Mouse (Mus musculus): ENCODE results near the gene Smpd4. TPM values are rescaled to one million over a fixed set of nuclear protein-coding genes. Genes with fewer than 3 reads are reported as not detected.

The Smpd4 gene
- total RNA-seq, 2 experiments from 2014 or later = 73.7 to 82.8 TPM

GRCm38 (mm10) chr16:17639951-17640350 is 20.8 kb downstream of the Smpd4 start:
- intact Hi-C loops (cut with DNase I) = no loop called here
- Histone ChIP-seq H3K4me3 (no peak overlapping the region), H3K27ac (no peak overlapping the region)
- no peak for TF ChIP-seq CTCF (IDR thresholded peaks at IDR 0.05)
- DNase-seq (ENCODE audit: extremely low spot score in 1 of 2, low spot score in 2 of 2) = no peak

- no peak overlapping the region for H3K27ac ChIP-seq
- intact Hi-C loops (cut with DNase I) = no loop called here
Observed at GRCm38 (mm10) chr16:17640706-17641105, 21.6 kb downstream of the Smpd4 start.

GRCm38 (mm10) chr16:17641301-17641700 is 22.1 kb downstream of the Smpd4 start:
- no peak overlapping the region for H3K27ac ChIP-seq
- intact Hi-C loops (cut with DNase I) = no loop called here
- no peak for DNase-seq (ENCODE audit: extremely low spot score in 1 of 2, low spot score in 2 of 2)
- no peak overlapping the region for H3K4me3 ChIP-seq
- no peak for TF ChIP-seq CTCF (IDR thresholded peaks at IDR 0.05)

More at GRCm38 (mm10) chr16:17640706-17641105, 21.6 kb downstream of the Smpd4 start:
- DNase-seq (ENCODE audit: extremely low spot score in 1 of 2, low spot score in 2 of 2) = no peak
- TF ChIP-seq CTCF (IDR thresholded peaks at IDR 0.05) = no peak
- no peak overlapping the region for H3K4me3 ChIP-seq

DNA sequence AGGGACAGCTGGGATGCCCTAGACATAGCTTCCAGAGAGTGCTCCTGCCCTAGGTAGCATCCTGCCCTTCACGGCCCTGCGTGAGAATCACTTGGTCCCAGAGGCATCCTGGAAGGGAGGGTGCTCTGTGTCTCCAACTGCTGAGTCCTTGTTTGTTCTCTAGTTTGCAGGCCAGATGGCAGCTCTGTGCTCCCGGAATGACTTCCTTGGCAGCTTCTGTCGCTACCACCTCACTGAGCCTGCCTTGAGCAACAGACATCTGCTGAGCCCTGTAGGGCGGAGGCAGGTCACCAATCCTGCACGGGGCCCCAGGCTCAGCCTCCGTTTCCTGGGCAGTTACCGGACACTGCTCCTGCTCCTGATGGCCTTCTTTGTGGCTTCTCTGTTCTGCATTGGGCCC is 23.2 kb downstream of the Smpd4 start:
- TF ChIP-seq CTCF (IDR thresholded peaks at IDR 0.05) = no peak
- H3K4me3 ChIP-seq = no peak overlapping the region
- no peak overlapping the region for H3K27ac ChIP-seq
- intact Hi-C loops (cut with DNase I) = no loop called here
- DNase-seq (ENCODE audit: extremely low spot score in 1 of 2, low spot score in 2 of 2) = no peak

DNA sequence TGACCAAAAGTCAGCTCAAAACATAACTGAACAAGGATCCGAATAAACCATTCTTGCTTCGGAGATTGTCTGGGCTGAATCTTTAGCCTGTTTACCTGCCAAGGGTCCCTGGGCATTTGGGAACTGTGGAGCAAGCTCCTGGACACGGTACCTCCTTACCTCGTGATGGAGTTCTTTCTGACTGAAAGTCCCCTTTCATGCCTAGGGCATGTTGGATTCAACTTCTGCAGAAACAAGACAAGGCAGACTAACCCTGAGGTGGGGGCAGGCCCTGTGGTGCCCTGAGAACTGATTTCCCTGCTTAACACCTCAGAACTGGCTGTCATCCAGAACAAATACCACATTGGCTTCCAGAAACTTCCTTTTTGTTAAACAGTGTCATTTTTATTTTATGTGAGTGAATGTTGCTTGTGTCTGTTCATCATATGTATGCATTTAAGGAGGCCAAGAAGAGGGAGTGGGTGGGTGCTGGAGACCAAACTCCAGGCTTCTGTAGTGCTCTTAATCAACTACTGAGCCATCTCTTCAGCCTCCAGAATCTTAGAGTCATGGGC is 24.4 kb downstream of the Smpd4 start:
- TF ChIP-seq CTCF (IDR thresholded peaks at IDR 0.05) = no peak
- no peak overlapping the region for H3K4me3 ChIP-seq
- intact Hi-C loops (cut with DNase I) = no loop called here
- no peak overlapping the region for H3K27ac ChIP-seq
- DNase-seq (ENCODE audit: extremely low spot score in 1 of 2, low spot score in 2 of 2) = no peak

DNA sequence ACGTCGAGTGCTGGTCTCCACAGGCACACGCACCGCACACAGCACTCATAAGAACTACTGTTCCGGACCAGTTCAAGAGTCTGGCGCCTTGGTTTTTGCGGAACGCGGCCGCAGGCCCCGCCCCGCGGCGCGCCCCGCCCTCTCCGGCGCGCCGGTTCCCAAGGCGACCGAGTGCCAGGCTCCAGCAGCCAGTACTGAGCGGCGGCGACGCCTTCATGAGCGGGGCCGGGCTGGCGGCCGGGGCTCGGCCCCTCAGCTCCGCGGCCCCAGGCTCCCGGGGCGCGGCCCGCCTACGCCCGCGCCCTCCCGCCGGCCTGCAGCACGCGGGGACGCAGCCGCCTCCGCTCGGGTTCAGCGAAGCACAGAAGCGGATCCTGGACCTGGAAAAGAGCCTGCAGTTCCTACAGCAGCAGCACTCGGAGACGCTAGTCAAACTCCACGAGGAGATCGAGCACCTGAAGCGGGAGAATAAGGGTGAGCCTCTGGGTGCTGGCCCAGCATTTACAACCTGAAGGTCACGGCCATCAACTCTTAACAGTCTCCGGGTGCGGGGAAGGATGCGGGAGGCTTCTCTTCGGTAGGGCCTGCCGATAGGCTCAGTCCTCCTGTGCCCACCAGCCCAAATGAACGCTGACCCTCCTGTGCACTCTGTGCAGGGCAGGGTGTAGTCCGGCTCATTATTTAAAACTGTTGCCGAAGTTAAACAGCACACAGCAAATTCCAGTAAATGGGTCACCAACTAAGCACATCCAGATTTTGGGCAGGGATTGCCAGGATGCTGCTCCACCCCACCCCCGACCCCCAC is 27.4 kb downstream of the Smpd4 start, which contains the start of gene Ccdc74a:
Ccdc74a (plus strand) TSS at position 161 of the 805 bp plus-strand sequence.
- intact Hi-C loops (cut with DNase I) = loop anchor here (5.0 kb wide), 1 partner anchor 161 kb away; no protein-coding TSS in a partner anchor
- no peak for TF ChIP-seq CTCF (IDR thresholded peaks at IDR 0.05)
- H3K27ac ChIP-seq = peak within 1 kb of the TSS; percentile 64
- peak; percentile 81 for DNase-seq (ENCODE audit: extremely low spot score in 1 of 2, low spot score in 2 of 2)
- peak within 1 kb of the TSS; percentile 58 for H3K4me3 ChIP-seq

- Histone ChIP-seq H3K4me3 (peak overlapping the region; percentile 58), H3K27ac (no peak overlapping the region)
- TF ChIP-seq CTCF (IDR thresholded peaks at IDR 0.05) = no peak
- intact Hi-C loops (cut with DNase I) = loop anchor here (5.0 kb wide), 1 partner anchor 160 kb away; no protein-coding TSS in a partner anchor
- DNase-seq (ENCODE audit: extremely low spot score in 1 of 2, low spot score in 2 of 2) = no peak
Observed at GRCm38 (mm10) chr16:17647156-17647555, 28.0 kb downstream of the Smpd4 start.

- Histone ChIP-seq H3K4me3 (no peak overlapping the region), H3K27ac (no peak overlapping the region)
- no peak for TF ChIP-seq CTCF (IDR thresholded peaks at IDR 0.05)
- intact Hi-C loops (cut with DNase I) = loop anchor here (5.0 kb wide), 1 partner anchor 160 kb away; no protein-coding TSS in a partner anchor
- DNase-seq (ENCODE audit: extremely low spot score in 1 of 2, low spot score in 2 of 2) = no peak
Observed at GRCm38 (mm10) chr16:17647566-17648340, 28.6 kb downstream of the Smpd4 start.

DNA sequence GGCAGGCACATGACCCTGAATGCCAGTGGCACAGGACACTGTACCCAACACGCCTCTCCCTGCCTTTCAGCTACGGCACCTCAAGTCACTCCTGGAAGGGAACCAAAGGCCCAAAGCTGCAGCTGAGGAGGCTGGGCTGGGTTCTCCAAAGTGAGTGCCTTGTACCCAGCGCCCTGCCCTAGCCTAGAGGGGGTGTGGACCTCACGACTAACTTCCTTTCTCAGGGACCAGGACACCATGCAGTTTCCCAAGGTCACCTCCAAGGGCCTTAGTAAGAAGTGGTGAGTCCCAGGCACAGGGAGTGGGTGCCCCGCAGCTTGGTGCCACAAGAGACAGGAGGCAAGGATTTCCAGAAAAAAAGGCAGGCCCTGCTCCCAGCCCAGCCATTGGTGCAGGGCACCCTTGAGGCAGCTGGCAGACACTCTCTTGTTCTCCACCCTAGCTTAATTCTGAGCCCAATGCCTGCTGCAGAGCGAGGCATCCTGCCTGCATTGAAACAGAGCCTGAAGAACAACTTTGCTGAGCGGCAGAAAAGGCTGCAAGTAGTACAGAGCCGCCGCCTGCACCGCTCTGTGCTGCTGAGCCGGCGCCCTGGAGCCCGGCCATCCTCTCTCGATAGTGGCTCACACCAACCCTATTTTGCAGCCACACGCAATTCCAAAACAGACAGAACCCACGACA is 30.9 kb downstream of the Smpd4 start:
- H3K4me3 ChIP-seq = no peak overlapping the region
- peak overlapping the region; percentile 62 for H3K27ac ChIP-seq
- TF ChIP-seq CTCF (IDR thresholded peaks at IDR 0.05) = no peak
- DNase-seq (ENCODE audit: extremely low spot score in 1 of 2, low spot score in 2 of 2) = no peak
- intact Hi-C loops (cut with DNase I) = loop anchor here (5.0 kb wide), 1 partner anchor 157 kb away; no protein-coding TSS in a partner anchor

GRCm38 (mm10) chr16:17650711-17651110 is 31.6 kb downstream of the Smpd4 start:
- no peak for TF ChIP-seq CTCF (IDR thresholded peaks at IDR 0.05)
- H3K4me3 ChIP-seq = no peak overlapping the region
- peak overlapping the region; percentile 62 for H3K27ac ChIP-seq
- intact Hi-C loops (cut with DNase I) = no loop called here
- DNase-seq (ENCODE audit: extremely low spot score in 1 of 2, low spot score in 2 of 2) = no peak

- Histone ChIP-seq H3K27ac (no peak overlapping the region), H3K4me3 (no peak overlapping the region)
- no peak for TF ChIP-seq CTCF (IDR thresholded peaks at IDR 0.05)
- intact Hi-C loops (cut with DNase I) = no loop called here
- no peak for DNase-seq (ENCODE audit: extremely low spot score in 1 of 2, low spot score in 2 of 2)
Observed at GRCm38 (mm10) chr16:17652607-17653006, 33.5 kb downstream of the Smpd4 start.

All from left cerebral cortex, adult 2 months (tissue).